Mouse (Mus musculus): ENCODE measurements around the gene Fam83b. TPM values are rescaled to one million over a fixed set of nuclear protein-coding genes. Genes with fewer than 3 reads are reported as not detected.

Gene Fam83b
- polyA plus RNA-seq, 1 experiment from 2014 or later, result 1.3 TPM

DNA sequence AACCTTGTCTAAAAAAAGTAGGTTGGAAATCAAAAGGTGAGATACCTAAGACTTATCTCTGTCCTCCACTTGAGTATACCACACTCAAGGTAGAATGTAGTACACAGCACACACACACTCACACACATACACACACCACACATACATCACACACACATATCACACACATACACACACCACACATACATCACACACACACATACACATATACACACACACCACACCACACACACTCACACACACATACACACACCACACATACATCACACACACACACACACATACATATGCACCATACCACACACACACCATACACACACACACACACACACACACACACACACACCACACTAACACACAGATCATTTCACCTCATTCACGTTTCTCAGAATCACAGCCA is 2.8 kb downstream of the Fam83b start:
- H3K27ac ChIP-seq (ENCODE audit: low read length), result no peak overlapping the region

DNA sequence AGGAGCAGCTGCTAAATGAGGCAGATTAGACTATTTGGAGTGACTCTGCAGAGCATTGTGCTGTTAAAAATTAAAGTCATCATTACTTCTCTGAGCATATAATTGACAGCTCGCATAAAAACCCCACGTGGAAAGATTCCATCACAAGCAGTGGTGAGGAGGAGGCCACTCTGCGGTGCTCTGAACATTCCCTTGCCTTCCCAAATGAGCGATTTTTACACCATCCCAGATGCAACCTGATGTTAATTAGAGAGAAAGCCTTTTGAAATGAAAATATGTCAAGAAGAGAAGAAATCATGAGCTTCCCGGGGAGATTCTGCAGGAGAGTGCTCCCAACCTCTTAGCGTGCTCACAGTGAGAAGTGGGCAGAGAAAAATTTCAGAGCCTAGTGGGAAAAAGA is 4.1 kb downstream of the Fam83b start:
- WGBS, result 48% methylated on average over 6 of the region's 6 CpGs
- ATAC-seq (ENCODE audit: low FRiP score, low TSS enrichment), result no peak
- H3K9me3 ChIP-seq (ENCODE audit: low read length), result no peaks in the 10 kb centered on the region

More for the DNA sequence above, 2.8 kb downstream of the Fam83b start:
- Histone ChIP-seq H3K36me3 (ENCODE audit: insufficient read depth, low read length) (no peaks in the 10 kb centered on the region), H3K4me2 (replicated peaks; ENCODE audit: low read depth, low read length) (no peak overlapping the region), H3K4me3 (ENCODE audit: low read length) (no peak overlapping the region), H3K9me3 (ENCODE audit: low read length) (no peaks in the 10 kb centered on the region), H3K4me1 (ENCODE audit: insufficient read depth, low read length) (no peaks in the 10 kb centered on the region), H3K27me3 (ENCODE audit: insufficient read depth, low read length) (no peaks in the 10 kb centered on the region), H3K9ac (replicated peaks; ENCODE audit: low read length) (no peak overlapping the region)
- no peak for ATAC-seq (ENCODE audit: low FRiP score, low TSS enrichment)
- WGBS, result 77% methylated on average over 1 of the region's 1 CpGs

GRCm38 (mm10) chr9:76559240-76559639 is 7.7 kb downstream of the Fam83b start:
- Histone ChIP-seq H3K4me1 (ENCODE audit: insufficient read depth, low read length) (no peaks in the 10 kb centered on the region), H3K27ac (ENCODE audit: low read length) (no peak overlapping the region), H3K4me3 (ENCODE audit: low read length) (no peak overlapping the region), H3K4me2 (replicated peaks; ENCODE audit: low read depth, low read length) (no peak overlapping the region), H3K27me3 (ENCODE audit: insufficient read depth, low read length) (no peaks in the 10 kb centered on the region), H3K9me3 (ENCODE audit: low read length) (no peaks in the 10 kb centered on the region), H3K36me3 (ENCODE audit: insufficient read depth, low read length) (no peaks in the 10 kb centered on the region), H3K9ac (replicated peaks; ENCODE audit: low read length) (no peak overlapping the region)
- WGBS, result 86% methylated on average over 2 of the region's 2 CpGs
- ATAC-seq (ENCODE audit: low FRiP score, low TSS enrichment), result no peak

More for the DNA sequence above, 4.1 kb downstream of the Fam83b start:
- Histone ChIP-seq H3K4me1 (ENCODE audit: insufficient read depth, low read length) (no peaks in the 10 kb centered on the region), H3K9ac (replicated peaks; ENCODE audit: low read length) (no peak overlapping the region), H3K27me3 (ENCODE audit: insufficient read depth, low read length) (no peaks in the 10 kb centered on the region), H3K4me3 (ENCODE audit: low read length) (no peak overlapping the region), H3K36me3 (ENCODE audit: insufficient read depth, low read length) (no peaks in the 10 kb centered on the region), H3K27ac (ENCODE audit: low read length) (no peak overlapping the region), H3K4me2 (replicated peaks; ENCODE audit: low read depth, low read length) (no peak overlapping the region)

GRCm38 (mm10) chr9:76553758-76554157 is 13.2 kb downstream of the Fam83b start:
- Histone ChIP-seq H3K4me3 (ENCODE audit: low read length) (no peak overlapping the region), H3K4me2 (replicated peaks; ENCODE audit: low read depth, low read length) (no peak overlapping the region), H3K9ac (replicated peaks; ENCODE audit: low read length) (no peak overlapping the region), H3K27ac (ENCODE audit: low read length) (no peak overlapping the region), H3K4me1 (ENCODE audit: insufficient read depth, low read length) (no peaks in the 10 kb centered on the region), H3K36me3 (ENCODE audit: insufficient read depth, low read length) (no peaks in the 10 kb centered on the region), H3K27me3 (ENCODE audit: insufficient read depth, low read length) (no peaks in the 10 kb centered on the region), H3K9me3 (ENCODE audit: low read length) (no peaks in the 10 kb centered on the region)
- whole genome bisulfite sequencing, result 35% methylated on average over 2 of the region's 2 CpGs
- ATAC-seq (ENCODE audit: low FRiP score, low TSS enrichment), result no peak

GRCm38 (mm10) chr9:76553115-76553514 is 13.8 kb downstream of the Fam83b start:
- Histone ChIP-seq H3K9me3 (ENCODE audit: low read length) (no peaks in the 10 kb centered on the region), H3K4me1 (ENCODE audit: insufficient read depth, low read length) (no peaks in the 10 kb centered on the region), H3K4me2 (replicated peaks; ENCODE audit: low read depth, low read length) (no peak overlapping the region), H3K27ac (ENCODE audit: low read length) (no peak overlapping the region), H3K36me3 (ENCODE audit: insufficient read depth, low read length) (no peaks in the 10 kb centered on the region), H3K4me3 (ENCODE audit: low read length) (no peak overlapping the region), H3K27me3 (ENCODE audit: insufficient read depth, low read length) (no peaks in the 10 kb centered on the region), H3K9ac (replicated peaks; ENCODE audit: low read length) (no peak overlapping the region)
- 36% methylated on average over 1 of the region's 1 CpGs for WGBS
- ATAC-seq (ENCODE audit: low FRiP score, low TSS enrichment), result no peak

- WGBS, result 50% methylated on average over 3 of the region's 3 CpGs
- Histone ChIP-seq H3K4me2 (replicated peaks; ENCODE audit: low read depth, low read length) (no peak overlapping the region), H3K27me3 (ENCODE audit: insufficient read depth, low read length) (no peaks in the 10 kb centered on the region), H3K36me3 (ENCODE audit: insufficient read depth, low read length) (no peaks in the 10 kb centered on the region), H3K27ac (ENCODE audit: low read length) (no peak overlapping the region), H3K4me3 (ENCODE audit: low read length) (no peak overlapping the region), H3K9ac (replicated peaks; ENCODE audit: low read length) (no peak overlapping the region), H3K9me3 (ENCODE audit: low read length) (no peaks in the 10 kb centered on the region), H3K4me1 (ENCODE audit: insufficient read depth, low read length) (no peaks in the 10 kb centered on the region)
- no peak for ATAC-seq (ENCODE audit: low FRiP score, low TSS enrichment)
These were observed 20.2 kb downstream of the Fam83b start for GRCm38 (mm10) chr9:76546714-76547113.

- H3K4me3 ChIP-seq (ENCODE audit: low read length), result no peak overlapping the region
- H3K27ac ChIP-seq (ENCODE audit: low read length), result no peak overlapping the region
- no peaks in the 10 kb centered on the region for H3K9me3 ChIP-seq (ENCODE audit: low read length)
- no peaks in the 10 kb centered on the region for H3K27me3 ChIP-seq (ENCODE audit: insufficient read depth, low read length)
- ATAC-seq (ENCODE audit: low FRiP score, low TSS enrichment), result no peak
- no peaks in the 10 kb centered on the region for H3K36me3 ChIP-seq (ENCODE audit: insufficient read depth, low read length)
- no peak overlapping the region for H3K4me2 ChIP-seq (replicated peaks; ENCODE audit: low read depth, low read length)
- H3K4me1 ChIP-seq (ENCODE audit: insufficient read depth, low read length), result no peaks in the 10 kb centered on the region
- no peak overlapping the region for H3K9ac ChIP-seq (replicated peaks; ENCODE audit: low read length)
- WGBS, result 79% methylated on average over 4 of the region's 4 CpGs
These were observed 26.2 kb downstream of the Fam83b start for GRCm38 (mm10) chr9:76540684-76541083.

DNA sequence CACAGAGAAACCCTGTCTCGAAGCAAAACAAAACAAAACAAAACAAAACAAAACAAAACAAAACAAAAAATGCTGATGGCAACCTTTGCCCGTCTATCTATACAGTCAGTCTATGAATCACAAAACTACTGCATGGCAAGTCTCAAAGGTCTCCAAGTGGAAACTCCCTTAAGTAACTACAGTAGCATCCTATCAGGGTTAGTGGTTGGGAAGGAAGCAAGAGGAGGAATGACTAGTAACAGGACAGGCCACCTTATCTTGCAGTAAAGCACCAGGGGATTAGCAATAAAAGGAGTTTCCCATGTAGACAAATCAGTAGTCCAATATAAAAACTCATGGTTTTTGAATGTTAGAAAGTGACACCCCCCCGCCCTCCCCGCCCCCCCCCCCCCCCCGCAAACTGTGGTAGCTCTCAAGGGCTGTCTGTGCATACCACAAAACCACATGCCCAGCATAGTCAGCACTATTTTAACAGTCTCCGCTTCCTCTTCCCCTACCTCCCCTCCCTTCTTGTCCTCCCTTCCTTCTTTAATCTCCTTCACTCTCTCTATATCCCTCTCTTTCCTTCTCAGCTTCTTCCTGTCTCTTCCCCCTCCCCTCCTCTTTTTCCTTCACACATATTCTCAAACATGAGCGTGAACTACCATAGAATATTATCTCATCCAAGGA is 26.8 kb downstream of the Fam83b start:
- no peak for ATAC-seq (ENCODE audit: low FRiP score, low TSS enrichment)
- Histone ChIP-seq H3K9ac (replicated peaks; ENCODE audit: low read length) (no peak overlapping the region), H3K9me3 (ENCODE audit: low read length) (no peaks in the 10 kb centered on the region), H3K27ac (ENCODE audit: low read length) (no peak overlapping the region), H3K27me3 (ENCODE audit: insufficient read depth, low read length) (no peaks in the 10 kb centered on the region), H3K4me3 (ENCODE audit: low read length) (no peak overlapping the region), H3K4me2 (replicated peaks; ENCODE audit: low read depth, low read length) (no peak overlapping the region), H3K36me3 (ENCODE audit: insufficient read depth, low read length) (no peaks in the 10 kb centered on the region), H3K4me1 (ENCODE audit: insufficient read depth, low read length) (no peaks in the 10 kb centered on the region)
- WGBS, result 68% methylated on average over 5 of the region's 7 CpGs

GRCm38 (mm10) chr9:76539271-76539670 is 27.6 kb downstream of the Fam83b start:
- Histone ChIP-seq H3K4me1 (ENCODE audit: insufficient read depth, low read length) (no peaks in the 10 kb centered on the region), H3K4me3 (ENCODE audit: low read length) (no peak overlapping the region), H3K27ac (ENCODE audit: low read length) (no peak overlapping the region), H3K36me3 (ENCODE audit: insufficient read depth, low read length) (no peaks in the 10 kb centered on the region), H3K9ac (replicated peaks; ENCODE audit: low read length) (no peak overlapping the region), H3K4me2 (replicated peaks; ENCODE audit: low read depth, low read length) (no peak overlapping the region), H3K27me3 (ENCODE audit: insufficient read depth, low read length) (no peaks in the 10 kb centered on the region), H3K9me3 (ENCODE audit: low read length) (no peaks in the 10 kb centered on the region)
- ATAC-seq (ENCODE audit: low FRiP score, low TSS enrichment), result no peak
- 82% methylated on average over 7 of the region's 7 CpGs for WGBS

DNA sequence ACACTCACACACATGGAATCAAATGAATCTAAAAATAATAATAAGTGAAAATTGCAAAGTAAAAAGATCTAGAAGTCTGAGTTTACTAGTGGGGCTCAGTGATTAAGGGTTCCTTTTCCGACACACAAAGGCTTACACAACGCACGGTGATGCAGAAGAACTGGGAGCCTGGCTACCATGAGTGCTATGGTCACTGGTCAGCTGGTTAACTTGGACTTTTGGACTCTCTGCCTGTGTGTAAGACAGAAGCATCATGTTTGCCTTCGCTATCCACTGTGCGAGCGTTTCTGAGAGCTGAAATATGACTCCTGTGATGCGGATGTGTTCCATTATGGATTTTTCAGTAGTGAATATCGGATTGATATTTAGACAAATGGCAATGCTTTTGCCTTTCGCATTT is 30.9 kb downstream of the Fam83b start:
- H3K36me3 ChIP-seq (ENCODE audit: insufficient read depth, low read length), result no peaks in the 10 kb centered on the region

More for the DNA sequence above, 30.9 kb downstream of the Fam83b start:
- no peak overlapping the region for H3K4me2 ChIP-seq (replicated peaks; ENCODE audit: low read depth, low read length)
- no peaks in the 10 kb centered on the region for H3K4me1 ChIP-seq (ENCODE audit: insufficient read depth, low read length)
- ATAC-seq (ENCODE audit: low FRiP score, low TSS enrichment), result no peak
- no peaks in the 10 kb centered on the region for H3K9me3 ChIP-seq (ENCODE audit: low read length)
- H3K27me3 ChIP-seq (ENCODE audit: insufficient read depth, low read length), result no peaks in the 10 kb centered on the region
- 81% methylated on average over 9 of the region's 9 CpGs for WGBS
- no peak overlapping the region for H3K27ac ChIP-seq (ENCODE audit: low read length)
- no peak overlapping the region for H3K4me3 ChIP-seq (ENCODE audit: low read length)
- H3K9ac ChIP-seq (replicated peaks; ENCODE audit: low read length), result no peak overlapping the region

Data from kidney, embryonic 16.5 days (tissue).